Mouse (Mus musculus): Measurements from ENCODE around the gene Brk1. TPM values are rescaled to one million over a fixed set of nuclear protein-coding genes. Genes with fewer than 3 reads are reported as not detected.
A peak's percentile ranks its signal among the peaks of the same experiment; 100 is the strongest.

Gene Brk1
- total and polyA plus RNA-seq, 3 experiments = 147 to 161 TPM; not detected in 1

DNA sequence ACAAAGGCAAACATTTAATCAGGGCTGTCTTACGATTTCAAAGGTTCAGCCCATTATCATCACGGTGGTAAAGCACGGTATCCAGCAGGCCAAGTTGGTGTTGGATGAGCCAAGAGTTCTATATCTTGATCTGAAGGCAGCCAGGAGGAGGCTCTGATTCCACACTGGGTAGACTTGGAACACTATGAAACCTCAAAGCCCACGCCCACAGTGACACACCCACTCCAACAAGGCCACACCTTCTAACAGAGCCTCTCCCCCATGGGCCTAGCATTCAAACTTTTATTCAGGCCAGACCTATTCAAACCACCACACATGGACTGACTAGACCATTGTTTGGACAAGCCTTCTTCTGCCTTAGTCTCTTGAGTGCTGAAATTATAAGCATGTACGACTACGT lies 1.8 kb upstream of the Brk1 start:
- Histone ChIP-seq H3K36me3 (ENCODE audit: control insufficient read depth in 1 of 2, insufficient read depth in 2 of 2, low read length in 2 of 2) (peaks cover 2 to 18% of the 10 kb centered on the region in 2 experiments; a peak in 3 of 4 replicates), H3K79me2 (ENCODE audit: control insufficient read depth, insufficient read depth, low read length, poor library complexity) (peaks cover 27% of the 10 kb centered on the region), H3K27me3 (ENCODE audit: control insufficient read depth in 1 of 2, insufficient read depth in 2 of 2, low read length in 2 of 2) (no peaks in the 10 kb centered on the region), H3K9me3 (replicated peaks; ENCODE audit: insufficient read depth, low read length) (no peaks in the 10 kb centered on the region), H3K4me1 (ENCODE audit: control insufficient read depth in 1 of 2, insufficient read depth in 2 of 2, low read length in 2 of 2) (peaks cover 3 to 19% of the 10 kb centered on the region in 2 experiments; a peak in 3 of 4 replicates), H3K27ac (ENCODE audit: control insufficient read depth, low read depth, low read length) (no peak overlapping the region), H3K9ac (ENCODE audit: control insufficient read depth, low read depth, low read length, poor library complexity, severe bottlenecking) (no peak overlapping the region), H3K4me3 (ENCODE audit: control insufficient read depth in 1 of 2, insufficient read depth in 1 of 2, low read depth in 2 of 2, low read length in 2 of 2) (no peak overlapping the region)
- TF ChIP-seq MXI1 (IDR thresholded peaks at IDR 0.05; ENCODE audit: low read depth, low read length) (peak; percentile 43; the same call in 1 of the 2 replicates), RCOR1 (IDR thresholded peaks at IDR 0.05; ENCODE audit: low read depth, low read length) (peak; percentile 62; the same call in 1 of the 2 replicates), MEF2A (IDR thresholded peaks at IDR 0.05; ENCODE audit: extremely low read depth, insufficient replicate concordance, low read depth, low read length, poor library complexity, severe bottlenecking) (no peak), NRF1 (IDR thresholded peaks at IDR 0.05; ENCODE audit: insufficient read depth, low read depth, low read length, poor library complexity, severe bottlenecking) (peak; percentile 12; the same call in 1 of the 2 replicates), ETS1 (IDR thresholded peaks at IDR 0.05; ENCODE audit: low read depth, low read length) (0 out of 2 replicates have a peak, but pooled peaks have one; percentile 20), TCF12 (IDR thresholded peaks at IDR 0.05; ENCODE audit: low read depth, low read length) (0 out of 2 replicates have a peak, but pooled peaks have one; percentile 8), JUND (IDR thresholded peaks at IDR 0.05; ENCODE audit: low read depth, low read length) (0 out of 2 replicates have a peak, but pooled peaks have one; percentile 9), MAFK (IDR thresholded peaks at IDR 0.05; ENCODE audit: borderline replicate concordance, low read depth, low read length) (no peak)
- DNase-seq (ENCODE audit: low read depth, low spot score) = peak; percentile 60

DNA sequence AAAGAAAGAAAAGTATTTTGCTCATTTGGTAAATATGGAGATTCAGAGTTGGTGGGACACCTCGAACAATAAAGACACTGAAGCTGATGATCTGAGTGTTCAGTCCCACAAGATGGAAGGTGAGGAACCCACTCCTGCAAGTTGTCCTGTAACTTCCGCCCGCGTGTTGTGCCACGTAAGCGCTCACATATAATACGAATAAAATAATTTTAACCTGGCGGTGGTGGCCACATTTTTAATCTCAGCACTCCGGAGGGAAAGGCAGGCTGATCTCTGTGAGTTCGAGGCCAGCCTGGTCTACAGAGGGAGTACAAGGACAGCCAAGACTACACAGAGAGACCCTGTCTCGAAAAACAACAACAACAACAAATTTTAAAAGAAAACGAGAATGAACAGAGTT lies 579 bp upstream of the Brk1 start:
- H3K9ac ChIP-seq (ENCODE audit: control insufficient read depth, low read depth, low read length, poor library complexity, severe bottlenecking) = peak overlapping the region; percentile 85
- peaks cover 3 to 19% of the 10 kb centered on the region in 2 experiments; a peak in 3 of 4 replicates for H3K4me1 ChIP-seq (ENCODE audit: control insufficient read depth in 1 of 2, insufficient read depth in 2 of 2, low read length in 2 of 2)
- peak overlapping the region; percentile 82 to 86 for H3K4me3 ChIP-seq (ENCODE audit: control insufficient read depth in 1 of 2, insufficient read depth in 1 of 2, low read depth in 2 of 2, low read length in 2 of 2)
- peaks cover 4 to 18% of the 10 kb centered on the region in 2 experiments; a peak in 3 of 4 replicates for H3K36me3 ChIP-seq (ENCODE audit: control insufficient read depth in 1 of 2, insufficient read depth in 2 of 2, low read length in 2 of 2)
- no peaks in the 10 kb centered on the region for H3K27me3 ChIP-seq (ENCODE audit: control insufficient read depth in 1 of 2, insufficient read depth in 2 of 2, low read length in 2 of 2)
- TF ChIP-seq ELF1 (IDR thresholded peaks at IDR 0.05; ENCODE audit: low read depth, low read length) (peak; percentile 29; the same call in 1 of the 2 replicates), RCOR1 (IDR thresholded peaks at IDR 0.05; ENCODE audit: low read depth, low read length) (no peak), CHD1 (IDR thresholded peaks at IDR 0.05; ENCODE audit: low read depth, low read length) (no peak), NRF1 (IDR thresholded peaks at IDR 0.05; ENCODE audit: insufficient read depth, low read depth, low read length, poor library complexity, severe bottlenecking) (no peak), EP300 (IDR thresholded peaks at IDR 0.05; ENCODE audit: low read depth in 1 of 2, low read length in 2 of 2) (no peak), CTCF (IDR thresholded peaks at IDR 0.05 in 2 of 3, conservative IDR thresholded peaks at IDR 0.05 in 1 of 3; ENCODE audit: control insufficient read depth in 1 of 3, insufficient read depth in 1 of 3, low read depth in 2 of 3, low read length in 3 of 3, poor library complexity in 1 of 3, severe bottlenecking in 1 of 3) (no peak), TBP (IDR thresholded peaks at IDR 0.05; ENCODE audit: low read depth, low read length) (peak; percentile 98), POLR2A (IDR thresholded peaks at IDR 0.05; ENCODE audit: control insufficient read depth in 1 of 2, insufficient read depth in 1 of 2, low read depth in 1 of 2, low read length in 2 of 2, poor library complexity in 1 of 2) (no peak)
- peak overlapping the region; percentile 22 for H3K27ac ChIP-seq (ENCODE audit: control insufficient read depth, low read depth, low read length)
- H3K9me3 ChIP-seq (replicated peaks; ENCODE audit: insufficient read depth, low read length) = no peaks in the 10 kb centered on the region
- peaks cover 34% of the 10 kb centered on the region for H3K79me2 ChIP-seq (ENCODE audit: control insufficient read depth, insufficient read depth, low read length, poor library complexity)
- DNase-seq (ENCODE audit: low read depth, low spot score) = no peak
